In the genomic region with DNA sequence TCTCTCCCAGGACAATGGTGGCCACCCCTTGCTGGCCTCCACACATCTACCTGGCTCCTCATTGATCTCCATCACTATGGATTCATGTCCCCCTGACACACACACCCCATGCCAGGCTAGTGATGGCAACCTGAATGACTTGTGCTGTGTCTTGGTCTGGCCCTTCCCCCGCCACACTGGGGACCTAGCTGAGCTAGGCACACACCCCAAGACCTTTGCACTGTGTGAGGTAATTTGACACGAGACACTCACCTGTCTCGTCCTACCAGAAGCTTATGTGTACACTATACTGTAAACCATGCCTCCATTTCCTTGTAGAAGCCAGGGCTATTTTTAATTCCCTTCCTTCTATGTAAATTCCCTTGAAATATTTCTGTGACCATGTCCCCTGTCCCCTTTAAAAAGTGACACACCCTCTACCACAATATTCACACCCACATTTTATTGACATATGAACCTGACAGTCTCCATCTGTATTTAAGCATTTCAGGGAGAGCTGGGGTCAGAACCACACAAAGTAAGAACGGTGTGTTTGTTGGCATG, we compare ENCODE assay signal across 12 mouse cellular contexts.
"Had no signal": no experiment of that assay in that cellular context is flagged by ENCODE, and none has a peak within 500 bp of the region (broad histone marks: within the 10 kb centered on the region; RNA-seq: fewer than 3 reads in every experiment).

No protein-coding gene starts in this region.

- H3K9ac ChIP-seq: limb, embryonic 13.5 days; liver, embryonic 13.5 days; liver, postnatal 0 days; lung, embryonic 15.5 days; midbrain, embryonic 15.5 days; neural tube, embryonic 12.5 days had no signal

- H3K9me3 ChIP-seq: limb, embryonic 13.5 days; liver, embryonic 13.5 days; lung, embryonic 15.5 days; midbrain, embryonic 15.5 days had no signal

- H3K27ac ChIP-seq: layer of hippocampus, adult 2 months; limb, embryonic 13.5 days; liver, embryonic 13.5 days; lung, embryonic 15.5 days; midbrain, embryonic 15.5 days; neural tube, embryonic 12.5 days had no signal

- ATAC-seq: liver, postnatal 0 days; midbrain, embryonic 15.5 days had no signal

- H3K4me2 ChIP-seq: limb, embryonic 13.5 days; liver, embryonic 13.5 days; lung, embryonic 15.5 days; midbrain, embryonic 15.5 days; neural tube, embryonic 12.5 days had no signal

- H3K4me1 ChIP-seq: limb, embryonic 13.5 days; liver, embryonic 13.5 days; neural tube, embryonic 12.5 days had no signal

- DNase-seq: kidney, adult 2 months; kidney, postnatal 36 days; liver, embryonic 13.5 days; liver, postnatal 0 days; spleen, adult 18-20 months; thymus, adult 18-20 months; thymus, postnatal 14 days had no signal

- H3K4me3 ChIP-seq: layer of hippocampus, adult 2 months; limb, embryonic 13.5 days; liver, embryonic 13.5 days; lung, embryonic 15.5 days; midbrain, embryonic 15.5 days; neural tube, embryonic 12.5 days had no signal

- H3K36me3 ChIP-seq: limb, embryonic 13.5 days; liver, embryonic 13.5 days; lung, embryonic 15.5 days; midbrain, embryonic 15.5 days; neural tube, embryonic 12.5 days had no signal

- H3K27me3 ChIP-seq: limb, embryonic 13.5 days; liver, embryonic 13.5 days; lung, embryonic 15.5 days; midbrain, embryonic 15.5 days; neural tube, embryonic 12.5 days had no signal
